Mouse (Mus musculus) kidney, postnatal 0 days (tissue): ENCODE measurements around the gene Cox6a2. TPM values are rescaled to one million over a fixed set of nuclear protein-coding genes. Genes with fewer than 3 reads are reported as not detected.
"Not testable (repeated sequence)": the region's sequence is repeated elsewhere in the genome, so short reads cannot be mapped to it uniquely, and the experiment has no call there.

Experiments
- ATAC-seq: fragments of 200-750 bp; cut with Nextera tagmentation; replicated peaks from 2 replicates; pipeline ENCODE4 v1.8.0; 2017; ENCODE audit warnings: low read depth, moderate number of reproducible peaks, moderate TSS enrichment, moderate library complexity; ENCODE audit not compliant: low FRiP score
- DNase-seq: peaks from one replicate; pipeline ENCODE4 v3.0.0-alpha.2; 2016; ENCODE audit warnings: low spot score
- H3K27ac ChIP-seq: fragments of 300-500 bp; sonication (generic); 2 replicates; pipeline ENCODE4 v1.5.1; 2014; ENCODE audit warnings: mild to moderate bottlenecking
- H3K27me3 ChIP-seq: fragments of 300-500 bp; sonication (generic); 2 replicates; pipeline ENCODE4 v1.6.1; 2014; ENCODE audit warnings: low read length, mixed read lengths; ENCODE audit not compliant: insufficient read depth
- H3K36me3 ChIP-seq: fragments of 300-500 bp; sonication (generic); 2 replicates; pipeline ENCODE4 v1.6.1; 2014; ENCODE audit warnings: low read length, mixed read lengths; ENCODE audit not compliant: insufficient read depth
- H3K4me1 ChIP-seq: fragments of 300-500 bp; sonication (generic); replicated peaks from 2 replicates; pipeline ENCODE4 v1.6.1; 2014; ENCODE audit warnings: antibody characterized with exemption, low read length, mixed read lengths; ENCODE audit not compliant: insufficient read depth
- H3K4me2 ChIP-seq: fragments of 300-500 bp; sonication (generic); 2 replicates; pipeline ENCODE4 v1.6.1; 2014; ENCODE audit warnings: mild to moderate bottlenecking, low read length, moderate library complexity, mixed read lengths
- H3K4me3 ChIP-seq: fragments of 300-500 bp; sonication (generic); replicated peaks from 2 replicates; pipeline ENCODE4 v1.5.1; 2014; ENCODE audit warnings: low read depth, low read length
- H3K9ac ChIP-seq: fragments of 300-500 bp; sonication (generic); 2 replicates; pipeline ENCODE4 v1.6.1; 2014; ENCODE audit warnings: low read depth, low read length
- H3K9me3 ChIP-seq: fragments of 300-500 bp; sonication (generic); replicated peaks from 2 replicates; pipeline ENCODE4 v1.6.1; 2016; ENCODE audit warnings: low read length, inconsistent platforms, mixed read lengths
- CTCF ChIP-seq: IDR thresholded peaks from 2 replicates; pipeline ENCODE4 v1.5.1; 2016; ENCODE audit warnings: antibody characterized with exemption, low read depth, mild to moderate bottlenecking, moderate library complexity
- WGBS: fragments of 180-500 bp; shearing (Covaris S2); extraction: QIAGEN DNeasy Blood & Tissue Kit; methylation state at CpG from one replicate; pipeline ENCODE4 v1.1.7; 2014; 5-methylcytosine and 5-hydroxymethylcytosine counted together
- polyA plus RNA-seq: library from polyadenylated mRNA; unstranded; fragments of >200 nt; fragmentation: Nextera tagmentation; extraction: Ambion mirVana; gene quantifications from 2 replicates; pipeline ENCODE4 v1.2.1, GENCODE M21; 2015

The Cox6a2 gene
- polyA plus RNA-seq, 1 experiment from 2014 or later, result not detected

DNA sequence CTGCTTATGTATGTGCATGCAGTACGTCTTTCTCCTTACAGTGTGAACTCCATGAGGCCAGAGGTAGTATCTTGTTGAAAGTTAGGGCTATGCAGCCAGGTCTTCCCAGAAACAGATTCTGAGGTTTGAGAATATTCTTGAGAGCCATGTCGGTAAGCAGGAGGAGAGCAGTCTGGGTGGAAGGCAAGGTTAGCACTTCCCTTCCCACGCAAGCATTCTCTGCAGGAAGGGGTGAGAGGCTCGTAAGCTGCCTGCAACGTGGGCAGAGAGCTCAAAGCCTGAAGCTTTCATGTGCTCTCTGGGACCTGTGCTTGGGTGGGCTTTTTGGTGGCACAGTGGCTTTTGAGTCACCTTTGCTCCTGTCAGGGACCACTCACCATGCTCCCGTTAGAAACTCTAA lies 25.6 kb downstream of the Cox6a2 start:
- Histone ChIP-seq H3K9me3 (no peaks in the 10 kb centered on the region), H3K4me1 (no peaks in the 10 kb centered on the region), H3K27me3 (no peaks in the 10 kb centered on the region), H3K4me3 (no peak overlapping the region), H3K36me3 (no peaks in the 10 kb centered on the region), H3K9ac (no peak overlapping the region), H3K4me2 (no peak overlapping the region), H3K27ac (no peak overlapping the region)
- TF ChIP-seq CTCF, result no peak
- ATAC-seq (no peak), DNase-seq (no peak)
- WGBS, result 66% methylated on average over 6 of the region's 6 CpGs

- H3K27me3 ChIP-seq, result no peaks in the 10 kb centered on the region
- no peak for TF ChIP-seq CTCF
- no peaks in the 10 kb centered on the region for H3K9me3 ChIP-seq
- no peak overlapping the region for H3K27ac ChIP-seq
- no peaks in the 10 kb centered on the region for H3K4me1 ChIP-seq
- ATAC-seq (no peak), DNase-seq (no peak)
- WGBS, result 72% methylated on average over 7 of the region's 7 CpGs
- H3K4me3 ChIP-seq, result no peak overlapping the region
- no peak overlapping the region for H3K4me2 ChIP-seq
- H3K36me3 ChIP-seq, result no peaks in the 10 kb centered on the region
- no peak overlapping the region for H3K9ac ChIP-seq
Measured at GRCm38 (mm10) chr7:128180126-128180525, 26.1 kb downstream of the Cox6a2 start.

- no peak for DNase-seq
- 67% methylated on average over 2 of the region's 2 CpGs for WGBS
- Histone ChIP-seq H3K4me1 (no peaks in the 10 kb centered on the region), H3K27me3 (no peaks in the 10 kb centered on the region), H3K36me3 (no peaks in the 10 kb centered on the region), H3K9ac (no peak overlapping the region), H3K4me2 (no peak overlapping the region), H3K9me3 (no peaks in the 10 kb centered on the region), H3K4me3 (no peak overlapping the region), H3K27ac (no peak overlapping the region)
- ATAC-seq, result no peak
- TF ChIP-seq CTCF, result no peak
Measured at GRCm38 (mm10) chr7:128178385-128178784, 27.8 kb downstream of the Cox6a2 start.

DNA sequence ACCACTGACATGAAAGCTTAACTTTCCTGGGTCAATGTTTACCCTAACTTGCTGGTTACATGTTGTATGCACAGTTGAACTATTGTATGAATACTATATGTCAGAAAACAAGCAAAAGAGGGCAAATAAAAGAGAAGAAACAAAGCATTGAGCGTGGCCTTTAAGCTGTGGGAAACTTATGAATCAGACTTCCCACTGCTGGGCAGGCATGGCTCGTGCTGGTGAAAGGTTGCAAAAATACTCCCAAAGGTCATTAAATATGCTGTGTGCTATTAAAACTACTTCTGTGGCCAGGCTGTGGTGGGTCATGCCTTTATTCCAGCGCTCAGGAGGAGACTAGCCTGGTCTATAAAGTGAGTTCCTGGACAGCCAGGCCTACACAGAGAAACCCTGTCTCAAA lies 36.2 kb downstream of the Cox6a2 start:
- Histone ChIP-seq H3K36me3 (no peaks in the 10 kb centered on the region), H3K9ac (no peak overlapping the region), H3K4me2 (no peak overlapping the region), H3K9me3 (no peaks in the 10 kb centered on the region), H3K4me3 (no peak overlapping the region), H3K4me1 (no peaks in the 10 kb centered on the region), H3K27ac (no peak overlapping the region), H3K27me3 (no peaks in the 10 kb centered on the region)
- DNase-seq (no peak), ATAC-seq (no peak)
- no peak for TF ChIP-seq CTCF
- 82% methylated on average over 3 of the region's 3 CpGs for WGBS

DNA sequence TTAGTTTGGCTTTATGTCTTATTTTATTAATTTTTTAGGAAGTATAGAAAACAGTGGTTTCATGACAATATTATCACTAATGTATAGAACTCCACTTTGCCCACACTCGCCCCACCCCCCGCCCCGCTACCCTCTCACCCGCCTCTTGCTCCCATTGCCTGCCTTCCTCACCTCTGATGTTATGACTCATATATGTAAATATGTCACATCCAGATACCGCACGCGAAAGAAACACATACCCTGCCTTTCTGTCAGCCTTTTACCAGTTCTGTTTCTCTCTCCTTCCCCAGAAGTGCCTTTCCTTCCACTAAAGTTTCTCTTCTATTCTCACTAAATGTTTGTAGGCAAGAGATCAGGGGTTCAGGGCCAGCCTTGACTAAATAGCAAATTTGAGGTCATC lies 39.8 kb downstream of the Cox6a2 start:
- 84% methylated on average over 7 of the region's 7 CpGs for WGBS

GRCm38 (mm10) chr7:128164001-128164400 lies 42.2 kb downstream of the Cox6a2 start:
- WGBS, result 94% methylated on average over 4 of the region's 4 CpGs
- H3K9me3 ChIP-seq, result no peaks in the 10 kb centered on the region
- ATAC-seq, result no peak
- H3K36me3 ChIP-seq, result no peaks in the 10 kb centered on the region
- no peaks in the 10 kb centered on the region for H3K27me3 ChIP-seq
- no peak overlapping the region for H3K4me2 ChIP-seq
- no peak for TF ChIP-seq CTCF
- no peaks in the 10 kb centered on the region for H3K4me1 ChIP-seq
- no peak overlapping the region for H3K4me3 ChIP-seq
- H3K9ac ChIP-seq, result no peak overlapping the region
- DNase-seq, result no peak
- no peak overlapping the region for H3K27ac ChIP-seq

More for the DNA sequence above, 39.8 kb downstream of the Cox6a2 start:
- Histone ChIP-seq H3K9me3 (no peaks in the 10 kb centered on the region), H3K4me3 (no peak overlapping the region), H3K4me2 (no peak overlapping the region), H3K36me3 (no peaks in the 10 kb centered on the region), H3K27ac (no peak overlapping the region), H3K9ac (no peak overlapping the region), H3K4me1 (no peaks in the 10 kb centered on the region), H3K27me3 (no peaks in the 10 kb centered on the region)
- DNase-seq, result no peak
- no peak for TF ChIP-seq CTCF
- ATAC-seq, result no peak

- H3K36me3 ChIP-seq, H3K9ac ChIP-seq, DNase-seq, H3K4me1 ChIP-seq, H3K27me3 ChIP-seq, H3K9me3 ChIP-seq, H3K4me2 ChIP-seq, H3K4me3 ChIP-seq, ATAC-seq, H3K27ac ChIP-seq: not testable (repeated sequence)
- 65% methylated on average over 8 of the region's 8 CpGs for WGBS
Measured at GRCm38 (mm10) chr7:128158688-128159354, 47.4 kb downstream of the Cox6a2 start.

Other genes starting within 250 kb of the Cox6a2 start
- gene Fus, start 238.9 kb downstream of the Cox6a2 start, polyA plus RNA-seq, result 262 and 271 TPM in 2 replicates
- gene Pycard, start 212.5 kb downstream of the Cox6a2 start, polyA plus RNA-seq, result 77.5 and 85.2 TPM in 2 replicates
- gene Trim72, start 202.4 kb downstream of the Cox6a2 start, polyA plus RNA-seq, result 0.11 TPM in 1 of 2 replicates, not detected in the other
- 0.66 and 0.79 TPM in 2 replicates for gene Itgam, start 143.7 kb downstream of the Cox6a2 start, polyA plus RNA-seq
- gene Gm49368, start 143.7 kb downstream of the Cox6a2 start, polyA plus RNA-seq, result 0.03 TPM in 1 of 2 replicates, not detected in the other
- 0.07 and 0.17 TPM in 2 replicates for gene Itgax, start 76.8 kb downstream of the Cox6a2 start, polyA plus RNA-seq
- not detected in 2 replicates for gene Itgad, start 52.0 kb downstream of the Cox6a2 start, polyA plus RNA-seq
- gene Armc5, start 31.0 kb upstream of the Cox6a2 start, polyA plus RNA-seq, result 17.0 and 17.1 TPM in 2 replicates
- 6.7 and 8.3 TPM in 2 replicates for gene 9130023H24Rik, start 31.6 kb upstream of the Cox6a2 start, polyA plus RNA-seq
- gene Tgfb1i1, start 40.4 kb upstream of the Cox6a2 start, polyA plus RNA-seq, result 78.8 and 90.7 TPM in 2 replicates
- gene Slc5a2, start 59.3 kb upstream of the Cox6a2 start, polyA plus RNA-seq, result 6.6 and 8.5 TPM in 2 replicates
- 22.1 and 23.4 TPM in 2 replicates for gene BC017158, start 91.8 kb upstream of the Cox6a2 start, polyA plus RNA-seq
- gene Rgs10, start 212.4 kb upstream of the Cox6a2 start, polyA plus RNA-seq, result 5.4 and 6.6 TPM in 2 replicates